Mouse (Mus musculus) hindbrain, embryonic 14.5 days (tissue): ENCODE data around the gene Tlk2. TPM values are rescaled to one million over a fixed set of nuclear protein-coding genes. Genes with fewer than 3 reads are reported as not detected.

ENCODE experiments used
- ATAC-seq: fragments of 200-750 bp; cut with Nextera tagmentation; 2 replicates; pipeline ENCODE4 v1.8.0; 2017; ENCODE audit warnings: moderate number of reproducible peaks, mild to moderate bottlenecking, moderate TSS enrichment, moderate library complexity; ENCODE audit not compliant: low FRiP score
- DNase-seq: peaks from one replicate; pipeline ENCODE4 v3.0.0-alpha.2; 2015; ENCODE audit warnings: low spot score
- H3K27ac ChIP-seq: fragments of 300-500 bp; sonication (generic); 2 replicates; pipeline ENCODE4 v1.5.1; 2014; ENCODE audit warnings: mild to moderate bottlenecking, moderate library complexity
- H3K27me3 ChIP-seq: fragments of 300-500 bp; sonication (generic); 2 replicates; pipeline ENCODE4 v1.6.1; 2014; ENCODE audit warnings: mild to moderate bottlenecking, low read length, mixed read lengths; ENCODE audit not compliant: control insufficient read depth, insufficient read depth
- H3K36me3 ChIP-seq: fragments of 300-500 bp; sonication (generic); replicated peaks from 2 replicates; pipeline ENCODE4 v1.6.1; 2014; ENCODE audit not compliant: control insufficient read depth, insufficient read depth
- H3K4me1 ChIP-seq: fragments of 300-500 bp; sonication (generic); replicated peaks from 2 replicates; pipeline ENCODE4 v1.6.1; 2014; ENCODE audit warnings: antibody characterized with exemption, low read length, mixed read lengths; ENCODE audit not compliant: control insufficient read depth, insufficient read depth
- H3K4me2 ChIP-seq: fragments of 300-500 bp; sonication (generic); replicated peaks from 2 replicates; pipeline ENCODE4 v1.6.1; 2014; ENCODE audit warnings: mild to moderate bottlenecking, moderate library complexity
- H3K4me3 ChIP-seq: fragments of 300-500 bp; sonication (generic); replicated peaks from 2 replicates; pipeline ENCODE4 v1.5.1; 2014; ENCODE audit warnings: mild to moderate bottlenecking, low read length
- H3K9ac ChIP-seq: fragments of 300-500 bp; sonication (generic); 2 replicates; pipeline ENCODE4 v1.6.1; 2014
- H3K9me3 ChIP-seq: fragments of 300-500 bp; sonication (generic); 2 replicates; pipeline ENCODE4 v1.6.1; 2016; ENCODE audit warnings: low read length; ENCODE audit not compliant: control insufficient read depth
- WGBS: fragments of 180-500 bp; shearing (Covaris S2); extraction: QIAGEN DNeasy Blood & Tissue Kit; methylation state at CpG from one replicate; pipeline ENCODE4 v1.1.7; 2014; 5-methylcytosine and 5-hydroxymethylcytosine counted together
- polyA plus RNA-seq: library from polyadenylated mRNA; unstranded; fragments of >200 nt; fragmentation: Nextera tagmentation; extraction: Ambion mirVana; gene quantifications from 2 replicates; pipeline ENCODE4 v1.2.1, GENCODE M21; 2014

Gene Tlk2
- polyA plus RNA-seq, 1 experiment from 2014 or later = 27.9 TPM

GRCm38 (mm10) chr11:105181126-105181637 is 2.6 kb downstream of the Tlk2 start:
- H3K27me3 ChIP-seq = no peaks in the 10 kb centered on the region
- peak overlapping the region; percentile 97 for H3K9ac ChIP-seq
- under 1% methylated on average over 53 of the region's 60 CpGs for WGBS
- peak overlapping the region; percentile 93 for H3K4me2 ChIP-seq
- H3K36me3 ChIP-seq = peaks cover 21% of the 10 kb centered on the region
- no peaks in the 10 kb centered on the region for H3K9me3 ChIP-seq
- peak overlapping the region; percentile 95 for H3K27ac ChIP-seq
- H3K4me3 ChIP-seq = peak overlapping the region; percentile 94
- DNase-seq (peak; percentile 92), ATAC-seq (peak; percentile 96)
- peaks cover 24% of the 10 kb centered on the region for H3K4me1 ChIP-seq

GRCm38 (mm10) chr11:105181689-105182460 is 3.3 kb downstream of the Tlk2 start:
- peaks cover 21% of the 10 kb centered on the region for H3K36me3 ChIP-seq
- DNase-seq = no peak
- 8% methylated on average over 70 of the region's 89 CpGs for WGBS
- H3K4me2 ChIP-seq = peak overlapping the region; percentile 93
- H3K27ac ChIP-seq = peak overlapping the region; percentile 92
- peak overlapping the region; percentile 94 for H3K4me3 ChIP-seq
- H3K27me3 ChIP-seq = no peaks in the 10 kb centered on the region
- peak overlapping the region; percentile 97 for H3K9ac ChIP-seq
- no peaks in the 10 kb centered on the region for H3K9me3 ChIP-seq
- H3K4me1 ChIP-seq = peaks cover 24% of the 10 kb centered on the region
- peak; percentile 67 for ATAC-seq

- Histone ChIP-seq H3K4me1 (peaks cover 24% of the 10 kb centered on the region), H3K27ac (peak overlapping the region; percentile 92), H3K4me3 (peak overlapping the region; percentile 94), H3K36me3 (peaks cover 21% of the 10 kb centered on the region), H3K9me3 (no peaks in the 10 kb centered on the region), H3K4me2 (peak overlapping the region; percentile 93), H3K9ac (peak overlapping the region; percentile 97), H3K27me3 (no peaks in the 10 kb centered on the region)
- ATAC-seq (no peak), DNase-seq (no peak)
- WGBS = 8% methylated on average over 4 of the region's 4 CpGs
Observed at GRCm38 (mm10) chr11:105182461-105182855, 3.9 kb downstream of the Tlk2 start.

- no peak overlapping the region for H3K4me2 ChIP-seq
- no peaks in the 10 kb centered on the region for H3K9me3 ChIP-seq
- WGBS = 91% methylated on average over 3 of the region's 3 CpGs
- no peak overlapping the region for H3K27ac ChIP-seq
- H3K4me1 ChIP-seq = peaks cover 16% of the 10 kb centered on the region
- no peak for DNase-seq
- H3K9ac ChIP-seq = no peak overlapping the region
- peaks cover 21% of the 10 kb centered on the region for H3K36me3 ChIP-seq
- H3K27me3 ChIP-seq = no peaks in the 10 kb centered on the region
- no peak for ATAC-seq
- H3K4me3 ChIP-seq = no peak overlapping the region
Observed at GRCm38 (mm10) chr11:105184678-105185077, 6.1 kb downstream of the Tlk2 start.

GRCm38 (mm10) chr11:105192186-105192585 is 13.6 kb downstream of the Tlk2 start:
- WGBS = over 99% methylated on average over 3 of the region's 3 CpGs
- no peak overlapping the region for H3K4me2 ChIP-seq
- DNase-seq (no peak), ATAC-seq (no peak)
- no peak overlapping the region for H3K4me3 ChIP-seq
- H3K9ac ChIP-seq = no peak overlapping the region
- no peaks in the 10 kb centered on the region for H3K27me3 ChIP-seq
- no peaks in the 10 kb centered on the region for H3K9me3 ChIP-seq
- no peaks in the 10 kb centered on the region for H3K4me1 ChIP-seq
- no peak overlapping the region for H3K27ac ChIP-seq
- peaks cover 6% of the 10 kb centered on the region; the same call in 1 of the 2 replicates for H3K36me3 ChIP-seq

GRCm38 (mm10) chr11:105196893-105197662 is 18.5 kb downstream of the Tlk2 start:
- Histone ChIP-seq H3K4me3 (no peak overlapping the region), H3K27me3 (no peaks in the 10 kb centered on the region), H3K9me3 (no peaks in the 10 kb centered on the region), H3K27ac (no peak overlapping the region), H3K4me1 (no peaks in the 10 kb centered on the region), H3K9ac (no peak overlapping the region), H3K36me3 (0 out of 2 replicates have a peak, but pooled peaks cover 1% of the 10 kb centered on the region), H3K4me2 (no peak overlapping the region)
- WGBS = 96% methylated on average over 4 of the region's 4 CpGs
- DNase-seq = no peak
- ATAC-seq = no peak

GRCm38 (mm10) chr11:105202403-105202802 is 23.8 kb downstream of the Tlk2 start:
- Histone ChIP-seq H3K27me3 (no peaks in the 10 kb centered on the region), H3K4me3 (no peak overlapping the region), H3K27ac (no peak overlapping the region), H3K36me3 (no peaks in the 10 kb centered on the region), H3K4me2 (no peak overlapping the region), H3K4me1 (0 out of 2 replicates have a peak, but pooled peaks cover 8% of the 10 kb centered on the region), H3K9ac (no peak overlapping the region), H3K9me3 (no peaks in the 10 kb centered on the region)
- ATAC-seq = no peak
- no peak for DNase-seq
- 56% methylated on average over 3 of the region's 3 CpGs for WGBS

GRCm38 (mm10) chr11:105210007-105210406 is 31.4 kb downstream of the Tlk2 start:
- WGBS = 94% methylated on average over 1 of the region's 1 CpGs
- no peak for ATAC-seq
- Histone ChIP-seq H3K9me3 (no peaks in the 10 kb centered on the region), H3K27me3 (no peaks in the 10 kb centered on the region), H3K27ac (no peak overlapping the region), H3K4me1 (0 out of 2 replicates have a peak, but pooled peaks cover 3% of the 10 kb centered on the region), H3K9ac (no peak overlapping the region), H3K4me2 (no peak overlapping the region), H3K36me3 (peaks cover 24% of the 10 kb centered on the region), H3K4me3 (no peak overlapping the region)
- no peak for DNase-seq

GRCm38 (mm10) chr11:105214257-105214656 is 35.6 kb downstream of the Tlk2 start:
- Histone ChIP-seq H3K27me3 (no peaks in the 10 kb centered on the region), H3K9ac (no peak overlapping the region), H3K4me3 (no peak overlapping the region), H3K4me2 (no peak overlapping the region), H3K9me3 (no peaks in the 10 kb centered on the region), H3K36me3 (peaks cover 13% of the 10 kb centered on the region), H3K4me1 (no peaks in the 10 kb centered on the region), H3K27ac (no peak overlapping the region)
- ATAC-seq (no peak), DNase-seq (no peak)
- WGBS = 98% methylated on average over 1 of the region's 1 CpGs
